Mouse (Mus musculus) neutrophil, adult 65 days (primary cell): ENCODE measurements around the gene Ppp1r27. TPM values are rescaled to one million over a fixed set of nuclear protein-coding genes. Genes with fewer than 3 reads are reported as not detected.

Experiments
- total RNA-seq: library from RNA; stranded (reverse); gene quantifications from 2 replicates; pipeline ENCODE4 v1.2.4, GENCODE M21; 2023

Ppp1r27 gene
- not detected in 2 replicates for total RNA-seq

DNA sequence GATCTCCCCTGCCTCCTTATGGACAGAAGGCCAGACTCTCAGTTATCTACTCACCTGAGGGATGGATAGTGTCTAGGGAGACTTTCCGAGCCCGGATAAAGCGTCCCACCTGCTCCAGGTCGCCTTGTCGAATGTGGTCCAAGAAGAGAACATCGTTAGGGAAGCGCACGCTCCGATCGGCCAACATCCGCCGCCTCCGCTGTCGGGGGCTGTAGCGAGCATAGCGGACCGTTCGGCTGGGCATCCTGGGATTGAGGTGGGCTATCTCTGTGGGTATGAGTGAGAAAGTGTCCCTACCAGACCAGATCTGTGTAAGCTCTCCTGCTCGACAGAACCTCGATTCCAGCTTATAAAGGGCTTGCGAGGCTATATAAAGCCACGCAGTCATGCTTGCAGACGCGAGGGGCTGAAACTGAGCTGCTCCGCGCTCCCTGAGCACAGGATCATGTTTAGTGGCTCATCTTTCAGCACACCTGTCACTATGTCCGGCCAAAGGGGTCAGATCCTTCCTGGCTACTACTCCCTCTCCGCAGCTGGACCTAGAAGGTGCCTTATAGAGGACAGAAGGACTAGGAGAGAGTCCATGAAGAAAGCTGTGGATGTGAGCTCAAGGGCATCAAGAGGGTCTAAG, at the start of gene Ppp1r27:
Ppp1r27 (minus strand) TSS at position 323 of the 631 bp plus-strand sequence.

GRCm38 (mm10) chr11:120598283-120598989, 47.5 kb upstream of the Ppp1r27 start, which contains the start of the genes Alyref and Anapc11:
Gene Alyref, minus strand, starts transcription at chr11:120598365.
Gene Anapc11, plus strand, starts transcription at chr11:120598421.

DNA sequence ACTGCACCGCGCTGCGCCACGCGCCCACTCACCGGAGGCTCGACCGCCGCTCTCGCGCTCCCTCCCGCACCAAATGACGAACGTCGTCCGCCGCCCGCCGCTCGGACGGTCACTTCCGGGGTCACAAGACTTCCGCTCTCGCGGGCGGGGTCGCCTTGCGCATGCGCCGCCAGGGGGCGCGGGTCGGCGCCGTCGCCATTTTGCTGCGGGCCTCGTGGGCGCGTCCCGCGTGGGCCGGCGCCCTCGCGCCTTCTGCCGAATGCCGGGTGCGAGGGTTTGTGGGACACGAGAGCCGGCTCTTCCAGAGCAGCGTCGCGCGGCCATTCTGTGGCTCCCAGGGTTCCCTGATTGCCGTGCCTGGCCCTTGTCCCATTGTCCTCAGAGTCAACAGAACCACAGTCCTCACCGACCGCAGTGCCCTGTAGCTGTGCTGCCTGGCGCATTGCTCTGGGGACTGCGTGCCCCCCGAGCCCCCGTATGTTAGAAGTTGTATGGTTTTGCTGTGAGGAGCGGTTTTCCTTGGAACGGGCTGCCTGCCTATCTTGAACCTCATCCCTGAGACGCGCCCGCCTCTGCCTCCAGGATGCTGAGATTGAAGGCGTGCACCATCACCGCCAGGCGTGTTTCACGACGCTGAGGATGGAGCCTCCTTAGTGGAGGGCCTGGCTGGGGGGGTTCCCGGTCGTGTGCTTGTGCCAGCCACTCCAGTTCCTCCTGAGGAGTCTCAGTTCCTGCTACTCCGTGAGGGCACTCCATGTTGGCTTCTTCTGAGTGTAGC, 30.7 kb upstream of the Ppp1r27 start, which contains the start of gene Arhgdia:
Arhgdia (minus strand) TSS at position 135 of the 778 bp plus-strand sequence.

GRCm38 (mm10) chr11:120572752-120573584, 22.0 kb upstream of the Ppp1r27 start, which contains the start of gene P4hb:
Gene P4hb, minus strand, starts transcription at chr11:120573253.

GRCm38 (mm10) chr11:120549168-120549945, 1.6 kb downstream of the Ppp1r27 start, which contains the start of gene Mcrip1:
Gene Mcrip1, minus strand, starts transcription at chr11:120549727.

DNA sequence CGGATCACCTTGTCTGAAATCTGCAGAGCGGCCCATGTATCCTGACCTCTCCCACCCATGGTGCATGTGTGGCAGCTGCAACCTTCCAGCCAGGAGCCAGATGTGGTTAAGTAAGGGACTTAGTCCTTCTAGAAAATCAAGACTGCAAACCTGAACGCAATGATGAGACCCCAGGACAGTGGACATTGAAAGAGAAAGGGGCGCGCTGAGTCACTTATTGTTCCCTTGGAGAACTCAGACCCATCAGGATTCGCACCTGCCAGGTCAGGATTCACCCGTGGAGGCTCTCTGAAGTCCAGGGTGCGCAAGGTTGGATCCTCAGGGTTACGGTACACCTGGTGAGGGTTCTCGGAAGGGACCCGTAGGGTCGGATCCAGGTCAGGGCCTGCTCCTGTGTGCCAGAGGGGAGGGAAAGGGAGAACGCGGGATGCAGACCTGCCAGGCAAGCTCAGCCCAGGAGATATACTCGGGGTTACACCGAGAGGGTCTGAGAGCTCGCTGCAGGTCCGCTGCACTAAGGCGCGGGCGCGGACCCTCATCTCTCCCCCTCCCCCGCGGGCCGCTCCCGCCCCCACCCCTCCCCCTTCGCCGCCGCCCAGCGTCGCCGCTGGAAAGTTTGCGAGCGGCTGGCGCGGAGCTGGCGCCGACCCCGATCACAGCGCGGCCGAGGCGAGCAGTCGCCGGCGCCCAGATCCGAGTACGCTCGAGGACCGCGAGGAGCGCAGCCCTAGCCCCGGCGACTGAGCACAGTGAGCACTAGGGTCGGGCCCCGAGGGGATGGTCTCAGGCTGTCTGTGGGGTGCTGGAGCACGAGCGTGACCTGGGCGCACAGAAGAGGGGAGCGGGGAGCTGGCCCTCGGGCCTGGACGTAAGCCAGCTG, 20.6 kb downstream of the Ppp1r27 start, which contains the start of gene Gcgr:
Gcgr (plus strand) TSS at position 615 of the 880 bp plus-strand sequence.

Other genes with a start within 250 kb of the Ppp1r27 start
- gene Actg1, start 202.6 kb downstream of the Ppp1r27 start, total RNA-seq: 3,631 and 3,848 TPM in 2 replicates
- gene Fscn2, start 189.6 kb downstream of the Ppp1r27 start, total RNA-seq: not detected in 2 replicates
- 12.8 and 19.4 TPM in 2 replicates for gene Faap100, start 172.4 kb downstream of the Ppp1r27 start, total RNA-seq
- gene Nploc4, start 113.4 kb downstream of the Ppp1r27 start, total RNA-seq: 36.9 and 53.5 TPM in 2 replicates
- gene Tspan10, start 108.5 kb downstream of the Ppp1r27 start, total RNA-seq: 0.84 TPM in 1 of 2 replicates, not detected in the other
- not detected in 2 replicates for gene Pde6g, start 97.6 kb downstream of the Ppp1r27 start, total RNA-seq
- gene Oxld1, start 93.1 kb downstream of the Ppp1r27 start, total RNA-seq: 2.0 and 4.8 TPM in 2 replicates
- gene Ccdc137, start 93.0 kb downstream of the Ppp1r27 start, total RNA-seq: 7.4 and 8.1 TPM in 2 replicates
- gene Arl16, start 83.5 kb downstream of the Ppp1r27 start, total RNA-seq: 5.6 and 7.2 TPM in 2 replicates
- 12.8 and 16.8 TPM in 2 replicates for gene Mrpl12, start 66.5 kb downstream of the Ppp1r27 start, total RNA-seq
- 11.2 and 13.4 TPM in 2 replicates for gene Slc25a10, start 59.3 kb downstream of the Ppp1r27 start, total RNA-seq
- gene Gcgr, start 20.4 kb downstream of the Ppp1r27 start, total RNA-seq: not detected in 2 replicates
- 28.8 and 31.9 TPM in 2 replicates for gene Mcrip1, start 1.4 kb downstream of the Ppp1r27 start, total RNA-seq
- gene P4hb, start 22.1 kb upstream of the Ppp1r27 start, total RNA-seq: 245 and 272 TPM in 2 replicates
- 428 and 459 TPM in 2 replicates for gene Arhgdia, start 30.5 kb upstream of the Ppp1r27 start, total RNA-seq
- gene Alyref, start 47.2 kb upstream of the Ppp1r27 start, total RNA-seq: 116 and 122 TPM in 2 replicates
- gene Anapc11, start 47.3 kb upstream of the Ppp1r27 start, total RNA-seq: 36.8 and 40.0 TPM in 2 replicates
- gene Npb, start 57.3 kb upstream of the Ppp1r27 start, total RNA-seq: 1.5 TPM in 1 of 2 replicates, not detected in the other
- 28.9 and 43.8 TPM in 2 replicates for gene Pcyt2, start 66.8 kb upstream of the Ppp1r27 start, total RNA-seq
- gene Sirt7, start 74.1 kb upstream of the Ppp1r27 start, total RNA-seq: 114 and 133 TPM in 2 replicates
- gene Mafg, start 82.5 kb upstream of the Ppp1r27 start, total RNA-seq: 122 and 149 TPM in 2 replicates
- 1.4 and 1.5 TPM in 2 replicates for gene Pycr1, start 92.6 kb upstream of the Ppp1r27 start, total RNA-seq
- gene Myadml2, start 97.0 kb upstream of the Ppp1r27 start, total RNA-seq: not detected in 2 replicates
- not detected in 2 replicates for gene Notum, start 110.0 kb upstream of the Ppp1r27 start, total RNA-seq
- gene Aspscr1, start 121.8 kb upstream of the Ppp1r27 start, total RNA-seq: 82.0 and 103 TPM in 2 replicates
- gene Cenpx, start 162.6 kb upstream of the Ppp1r27 start, total RNA-seq: 30.2 and 33.5 TPM in 2 replicates
- gene Lrrc45, start 162.8 kb upstream of the Ppp1r27 start, total RNA-seq: 9.1 and 10.4 TPM in 2 replicates
- 0.88 and 1.2 TPM in 2 replicates for gene Rac3, start 170.3 kb upstream of the Ppp1r27 start, total RNA-seq
- gene Dcxr, start 176.1 kb upstream of the Ppp1r27 start, total RNA-seq: 5.6 and 6.1 TPM in 2 replicates
- 2.3 and 2.9 TPM in 2 replicates for gene Cbr2, start 181.0 kb upstream of the Ppp1r27 start, total RNA-seq
- gene Hmga1b, start 211.7 kb upstream of the Ppp1r27 start, total RNA-seq: 36.2 and 41.5 TPM in 2 replicates
- 12.0 and 12.2 TPM in 2 replicates for gene Rfng, start 233.1 kb upstream of the Ppp1r27 start, total RNA-seq
- gene Gps1, start 233.1 kb upstream of the Ppp1r27 start, total RNA-seq: 34.8 and 43.3 TPM in 2 replicates
- 23.4 and 32.1 TPM in 2 replicates for gene Dus1l, start 245.3 kb upstream of the Ppp1r27 start, total RNA-seq